ENCODE assay signal across 8 mouse cellular contexts in the genomic region with DNA sequence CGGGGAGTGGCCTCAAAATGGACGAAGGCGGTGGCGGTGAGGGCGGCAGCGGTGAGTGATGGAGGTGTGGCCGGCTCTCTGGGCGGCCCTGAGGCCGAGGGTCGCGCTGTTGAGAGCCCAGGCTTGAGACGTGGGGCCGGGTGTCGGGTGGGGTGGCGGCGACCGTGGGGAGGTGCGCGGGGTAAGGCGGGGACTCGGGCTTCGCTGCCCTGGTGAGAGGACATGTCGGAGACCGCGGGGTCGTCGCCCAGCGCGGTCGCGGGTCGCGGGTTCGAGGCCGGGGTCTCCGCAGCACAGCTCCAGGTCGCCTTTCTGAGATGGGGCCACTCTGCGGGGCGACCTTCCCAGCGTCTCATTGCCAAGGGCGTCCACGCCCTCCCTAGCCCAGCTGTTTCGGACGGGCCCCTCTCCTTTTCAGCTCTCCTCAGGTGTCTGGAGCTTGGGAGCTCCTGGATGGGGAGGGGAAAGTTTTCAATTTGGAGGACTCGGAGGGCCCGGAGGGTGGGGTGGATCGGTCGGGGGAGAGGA. TPM values are rescaled to one million over a fixed set of nuclear protein-coding genes. Genes with fewer than 3 reads are reported as not detected.
DNase-seq lines count a peak whose midpoint lies in the region; ATAC-seq lines count a peak whose summit lies in the region.

No protein-coding gene starts in this region.

- H3K27me3 ChIP-seq in intestine, embryonic 16.5 days (replicated peaks; ENCODE audit: control insufficient read depth, insufficient read depth, low read length) = no peaks in the 10 kb centered on the region
- H3K27me3 ChIP-seq in neural tube, embryonic 12.5 days (replicated peaks) = no peaks in the 10 kb centered on the region

- WGBS in intestine, embryonic 16.5 days = 1% methylated on average over 48 of the region's 48 CpGs
- WGBS in neural tube, embryonic 12.5 days = 2% methylated on average over 48 of the region's 48 CpGs

- no peaks in the 10 kb centered on the region for H3K9me3 ChIP-seq in intestine, embryonic 16.5 days (ENCODE audit: control insufficient read depth, low read length)
- no peaks in the 10 kb centered on the region for H3K9me3 ChIP-seq in neural tube, embryonic 12.5 days

- peak; percentile 38 for DNase-seq in cerebellum, adult 9-10 months
- no peak for DNase-seq in cerebellum, postnatal 36 days
- peak; percentile 45 for DNase-seq in urinary bladder, adult 2 months (ENCODE audit: low spot score)
- DNase-seq in urinary bladder, postnatal 36 days (ENCODE audit: low spot score in 2 of 2) = no peak
- no peak for DNase-seq in right cerebral cortex, adult 2 months (ENCODE audit: low spot score in 2 of 2)
- DNase-seq in cerebellum, postnatal 10 days = no peak

- peak; percentile 74 for ATAC-seq in intestine, embryonic 16.5 days
- peak; percentile 74 for ATAC-seq in neural tube, embryonic 12.5 days (ENCODE audit: low FRiP score, low read depth)

- H3K4me1 ChIP-seq in intestine, embryonic 16.5 days (ENCODE audit: control insufficient read depth, insufficient read depth, low read length) = peaks cover 29% of the 10 kb centered on the region
- peaks cover 39% of the 10 kb centered on the region for H3K4me1 ChIP-seq in neural tube, embryonic 12.5 days

- H3K9ac ChIP-seq in intestine, embryonic 16.5 days (ENCODE audit: low read depth, low read length) = peak overlapping the region; percentile 94
- H3K9ac ChIP-seq in neural tube, embryonic 12.5 days = peak overlapping the region; percentile 81

- H3K27ac ChIP-seq in intestine, embryonic 16.5 days (ENCODE audit: low read length) = peak overlapping the region; percentile 88
- peak overlapping the region; percentile 42; the same call in 1 of the 2 replicates for H3K27ac ChIP-seq in neural tube, embryonic 12.5 days

- H3K36me3 ChIP-seq in intestine, embryonic 16.5 days (ENCODE audit: control insufficient read depth, insufficient read depth, low read length) = no peaks in the 10 kb centered on the region
- no peaks in the 10 kb centered on the region for H3K36me3 ChIP-seq in neural tube, embryonic 12.5 days

- H3K4me3 ChIP-seq in intestine, embryonic 16.5 days (ENCODE audit: low read length) = peak overlapping the region; percentile 97
- peak overlapping the region; percentile 78 for H3K4me3 ChIP-seq in neural tube, embryonic 12.5 days

- H3K4me2 ChIP-seq in intestine, embryonic 16.5 days (ENCODE audit: low read depth, low read length) = peak overlapping the region; percentile 87
- H3K4me2 ChIP-seq in neural tube, embryonic 12.5 days (replicated peaks) = peak overlapping the region; percentile 72

RNA-seq across cellular contexts. Expression of a gene that starts 0.4 kb away (rescaled TPM):
- polyA plus RNA-seq in urinary bladder, adult 2 months (2012; rRNA removed) = 43.7 and 45.6 TPM in 2 replicates
- polyA plus RNA-seq in intestine, embryonic 16.5 days (2015; fragmentation: Nextera tagmentation; extraction: Ambion mirVana) = 42.5 and 43.3 TPM in 2 replicates
- 40.5 and 42.4 TPM in 2 replicates for polyA plus RNA-seq in neural tube, embryonic 12.5 days (2016; fragmentation: Nextera tagmentation; extraction: Ambion mirVana)

Comparison
In these comparisons a context has a peak if more than half of its experiments do, and no peak if none do; other contexts are left out.
1. DNase-seq: peak in cerebellum, adult 9-10 months (single experiment) and urinary bladder, adult 2 months (single experiment); none in cerebellum, postnatal 36 days (0 of 2), urinary bladder, postnatal 36 days (0 of 2), right cerebral cortex, adult 2 months (0 of 2) and cerebellum, postnatal 10 days (0 of 2).